Mouse (Mus musculus) stomach, embryonic 14.5 days (tissue): Measurements from ENCODE around the gene Slc44a3. TPM values are rescaled to one million over a fixed set of nuclear protein-coding genes. Genes with fewer than 3 reads are reported as not detected.

Source experiments
- ATAC-seq: fragments of 200-750 bp; cut with Nextera tagmentation; 2 replicates; pipeline ENCODE4 v1.8.0; 2017; ENCODE audit warnings: low read depth, moderate TSS enrichment; ENCODE audit not compliant: insufficient number of reproducible peaks, insufficient read depth, low FRiP score
- H3K27ac ChIP-seq: fragments of 300-500 bp; sonication (generic); 2 replicates; pipeline ENCODE4 v1.5.1; 2014; ENCODE audit warnings: mild to moderate bottlenecking, low read length, moderate library complexity, mixed read lengths
- H3K27me3 ChIP-seq: fragments of 300-500 bp; sonication (generic); 2 replicates; pipeline ENCODE4 v1.6.1; 2014; ENCODE audit warnings: low read length, control low read depth, mixed read lengths; ENCODE audit not compliant: control insufficient read depth, insufficient read depth
- H3K36me3 ChIP-seq: fragments of 300-500 bp; sonication (generic); 2 replicates; pipeline ENCODE4 v1.6.1; 2014; ENCODE audit warnings: mild to moderate bottlenecking, control low read depth, low read length, moderate library complexity, mixed read lengths; ENCODE audit not compliant: control insufficient read depth, insufficient read depth
- H3K4me1 ChIP-seq: fragments of 300-500 bp; sonication (generic); 2 replicates; pipeline ENCODE4 v1.6.1; 2014; ENCODE audit warnings: low read length, control low read depth, mixed read lengths; ENCODE audit not compliant: control insufficient read depth, insufficient read depth
- H3K4me2 ChIP-seq: fragments of 300-500 bp; sonication (generic); replicated peaks from 2 replicates; pipeline ENCODE4 v1.6.1; 2014; ENCODE audit warnings: low read depth, low read length, control low read depth
- H3K4me3 ChIP-seq: fragments of 300-500 bp; sonication (generic); 2 replicates; pipeline ENCODE4 v1.5.1; 2014; ENCODE audit warnings: low read depth, low read length, control low read depth
- H3K9ac ChIP-seq: fragments of 300-500 bp; sonication (generic); replicated peaks from 2 replicates; pipeline ENCODE4 v1.6.1; 2014; ENCODE audit warnings: low read depth, mild to moderate bottlenecking, control low read depth, low read length, moderate library complexity, mixed read lengths
- H3K9me3 ChIP-seq: fragments of 300-500 bp; sonication (generic); 2 replicates; pipeline ENCODE4 v1.6.1; 2016; ENCODE audit warnings: low read depth, low read length, control low read depth; ENCODE audit not compliant: control insufficient read depth
- WGBS: fragments of 180-500 bp; shearing (Covaris S2); extraction: QIAGEN DNeasy Blood & Tissue Kit; methylation state at CpG from one replicate; pipeline ENCODE4 v1.1.7; 2014; 5-methylcytosine and 5-hydroxymethylcytosine counted together
- polyA plus RNA-seq: library from polyadenylated mRNA; unstranded; fragments of >200 nt; fragmentation: Nextera tagmentation; extraction: Ambion mirVana; gene quantifications from 2 replicates; pipeline ENCODE4 v1.2.1, GENCODE M21; 2014

Gene Slc44a3
- polyA plus RNA-seq, 1 experiment from 2014 or later, result 29.9 TPM

- Histone ChIP-seq H3K4me3 (peak overlapping the region; percentile 84), H3K9ac (peak overlapping the region; percentile 97; the same call in 1 of the 2 replicates), H3K4me1 (peaks cover 40% of the 10 kb centered on the region), H3K27me3 (no peaks in the 10 kb centered on the region), H3K9me3 (no peaks in the 10 kb centered on the region), H3K4me2 (peak overlapping the region; percentile 77), H3K36me3 (no peaks in the 10 kb centered on the region), H3K27ac (0 out of 2 replicates have a peak overlapping the region, but pooled peaks have one; percentile 99)
- no peak for ATAC-seq
- 37% methylated on average over 11 of the region's 11 CpGs for WGBS
These were observed 103.4 kb downstream of the Slc44a3 start for GRCm38 (mm10) chr3:121428696-121429259.

GRCm38 (mm10) chr3:121428230-121428629 is 104.0 kb downstream of the Slc44a3 start:
- 8% methylated on average over 8 of the region's 8 CpGs for WGBS
- ATAC-seq, result no peak
- Histone ChIP-seq H3K4me2 (peak overlapping the region; percentile 77), H3K4me1 (peaks cover 35% of the 10 kb centered on the region), H3K9ac (peak overlapping the region; percentile 97), H3K4me3 (peak overlapping the region; percentile 84), H3K36me3 (no peaks in the 10 kb centered on the region), H3K27me3 (no peaks in the 10 kb centered on the region), H3K27ac (peak overlapping the region; percentile 99), H3K9me3 (no peaks in the 10 kb centered on the region)

DNA sequence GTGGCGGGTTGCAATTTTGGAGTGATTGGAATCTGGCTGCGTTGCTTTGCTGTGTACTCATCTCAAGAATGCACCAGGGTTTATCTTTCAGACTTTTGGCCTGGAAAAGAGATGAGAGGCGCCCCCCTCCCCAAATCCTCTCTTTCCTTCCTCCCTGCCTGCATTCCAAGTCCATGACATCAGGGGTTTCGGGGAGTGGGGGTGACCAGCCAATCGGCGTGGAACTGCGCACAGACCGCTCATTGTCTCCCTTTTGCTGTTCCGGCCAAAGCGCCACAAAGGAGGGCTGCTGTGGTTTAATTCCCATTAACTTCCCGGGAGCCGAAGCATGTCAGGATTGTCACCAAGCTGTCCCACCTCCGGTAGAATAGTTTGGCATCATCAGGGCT is 104.7 kb downstream of the Slc44a3 start:
- H3K4me1 ChIP-seq, result peaks cover 31% of the 10 kb centered on the region
- WGBS, result under 1% methylated on average over 13 of the region's 13 CpGs
- H3K4me2 ChIP-seq, result peak overlapping the region; percentile 77

GRCm38 (mm10) chr3:121426621-121427519 is 105.3 kb downstream of the Slc44a3 start:
- Histone ChIP-seq H3K4me1 (peaks cover 24% of the 10 kb centered on the region), H3K4me2 (peak overlapping the region; percentile 77), H3K9me3 (no peaks in the 10 kb centered on the region), H3K27ac (peak overlapping the region; percentile 99), H3K4me3 (peak overlapping the region; percentile 84), H3K36me3 (no peaks in the 10 kb centered on the region), H3K27me3 (no peaks in the 10 kb centered on the region), H3K9ac (peak overlapping the region; percentile 97)
- ATAC-seq, result peak; percentile 77
- WGBS, result under 1% methylated on average over 93 of the region's 93 CpGs

More for the DNA sequence above, 104.7 kb downstream of the Slc44a3 start:
- Histone ChIP-seq H3K27me3 (no peaks in the 10 kb centered on the region), H3K36me3 (no peaks in the 10 kb centered on the region), H3K27ac (peak overlapping the region; percentile 99), H3K9me3 (no peaks in the 10 kb centered on the region), H3K9ac (peak overlapping the region; percentile 97), H3K4me3 (peak overlapping the region; percentile 84)
- peak; percentile 54; the same call in 1 of the 2 replicates for ATAC-seq

- 1% methylated on average over 57 of the region's 66 CpGs for WGBS
- Histone ChIP-seq H3K36me3 (no peaks in the 10 kb centered on the region), H3K4me3 (peak within 1 kb of the TSS; percentile 84), H3K9ac (peak within 1 kb of the TSS; percentile 97), H3K4me1 (peaks cover 22% of the 10 kb centered on the region), H3K27me3 (no peaks in the 10 kb centered on the region), H3K27ac (peak within 1 kb of the TSS; percentile 99), H3K9me3 (no peaks in the 10 kb centered on the region), H3K4me2 (peak within 1 kb of the TSS; percentile 90)
- ATAC-seq, result peak; percentile 93
These were observed 106.2 kb downstream of the Slc44a3 start, which contains the start of gene Cnn3 for GRCm38 (mm10) chr3:121425861-121426620. TSS of gene Cnn3 (plus strand) at chr3:121426497.

GRCm38 (mm10) chr3:121422405-121422804 is 109.8 kb downstream of the Slc44a3 start:
- no peak overlapping the region for H3K4me2 ChIP-seq
- H3K36me3 ChIP-seq, result no peaks in the 10 kb centered on the region
- WGBS, result 69% methylated on average over 8 of the region's 8 CpGs
- H3K9me3 ChIP-seq, result no peaks in the 10 kb centered on the region
- no peak overlapping the region for H3K27ac ChIP-seq
- no peak for ATAC-seq
- H3K27me3 ChIP-seq, result no peaks in the 10 kb centered on the region
- no peak overlapping the region for H3K9ac ChIP-seq
- H3K4me1 ChIP-seq, result peaks cover 5% of the 10 kb centered on the region; the same call in 1 of the 2 replicates
- H3K4me3 ChIP-seq, result no peak overlapping the region

DNA sequence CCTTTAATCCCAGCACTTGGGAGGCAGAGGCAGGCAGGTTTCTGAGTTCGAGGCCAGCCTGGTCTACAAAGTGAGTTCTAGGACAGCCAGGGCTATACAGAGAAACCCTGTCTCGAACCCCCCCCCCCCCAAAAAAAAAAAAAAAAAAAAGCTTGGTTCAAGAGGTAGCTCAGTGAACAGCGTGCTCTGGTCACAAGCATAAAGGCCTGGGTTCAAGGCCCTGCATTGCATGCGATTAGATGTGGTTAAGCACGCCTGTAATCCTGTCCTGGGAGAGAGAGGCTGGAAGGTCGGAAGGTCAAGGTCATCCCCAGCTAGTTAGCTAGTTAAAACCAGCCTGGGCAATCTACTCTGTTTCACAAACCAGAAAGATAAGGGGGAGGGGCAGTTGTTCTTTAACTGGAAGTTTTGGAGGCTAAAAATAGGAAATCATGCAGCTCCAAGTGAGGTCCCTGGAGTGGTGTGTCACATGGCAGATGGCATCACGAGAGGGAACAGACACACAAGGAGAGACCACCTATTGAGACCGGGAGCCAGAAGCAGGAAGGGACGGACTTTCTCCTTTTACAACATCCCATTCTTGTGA is 113.3 kb downstream of the Slc44a3 start:
- Histone ChIP-seq H3K9ac (no peak overlapping the region), H3K4me3 (no peak overlapping the region), H3K27me3 (no peaks in the 10 kb centered on the region), H3K4me1 (0 out of 2 replicates have a peak, but pooled peaks cover 6% of the 10 kb centered on the region), H3K9me3 (no peaks in the 10 kb centered on the region), H3K36me3 (no peaks in the 10 kb centered on the region), H3K4me2 (no peak overlapping the region), H3K27ac (no peak overlapping the region)
- no peak for ATAC-seq
- WGBS, result 86% methylated on average over 8 of the region's 9 CpGs

DNA sequence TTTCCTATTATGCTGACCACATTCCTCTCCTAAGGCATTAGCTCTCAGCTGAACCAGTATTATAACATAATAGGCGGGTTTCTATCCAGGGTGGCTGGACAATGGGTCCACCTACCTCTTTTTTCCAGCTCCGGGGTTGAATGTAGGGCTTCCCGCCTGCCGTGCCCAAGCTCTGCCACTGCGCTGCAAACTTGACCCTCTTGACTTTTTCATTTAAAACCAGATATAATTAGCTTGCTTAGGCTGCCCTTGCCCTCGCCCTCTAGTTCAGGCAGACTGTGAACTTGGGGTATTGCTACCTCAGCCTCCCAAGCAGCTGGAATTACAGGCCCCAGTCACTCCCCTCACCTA is 114.0 kb downstream of the Slc44a3 start:
- Histone ChIP-seq H3K4me1 (0 out of 2 replicates have a peak, but pooled peaks cover 6% of the 10 kb centered on the region), H3K4me3 (no peak overlapping the region), H3K9me3 (no peaks in the 10 kb centered on the region), H3K4me2 (no peak overlapping the region), H3K27me3 (no peaks in the 10 kb centered on the region), H3K36me3 (no peaks in the 10 kb centered on the region), H3K9ac (no peak overlapping the region), H3K27ac (no peak overlapping the region)
- WGBS, result 51% methylated on average over 6 of the region's 6 CpGs
- ATAC-seq, result no peak
